Mouse (Mus musculus) hindlimb bud, embryonic 11.5 days (tissue): ENCODE measurements at regions not wholly inside any gene's neighbourhood (a gene's known extent, or its start where the extent isn't known, plus 50 kb on each side); places are given as distances from the start of the nearest gene placed in this dataset.
"Not testable (repeated sequence)": the region's sequence is repeated elsewhere in the genome, so short reads cannot be mapped to it uniquely, and the experiment has no call there.

Source experiments
- DNase-seq: peaks from one replicate; pipeline ENCODE4 v3.0.0-alpha.2; 2012; ENCODE audit warnings: low read depth, low spot score; ENCODE audit errors: extremely low spot score

DNA sequence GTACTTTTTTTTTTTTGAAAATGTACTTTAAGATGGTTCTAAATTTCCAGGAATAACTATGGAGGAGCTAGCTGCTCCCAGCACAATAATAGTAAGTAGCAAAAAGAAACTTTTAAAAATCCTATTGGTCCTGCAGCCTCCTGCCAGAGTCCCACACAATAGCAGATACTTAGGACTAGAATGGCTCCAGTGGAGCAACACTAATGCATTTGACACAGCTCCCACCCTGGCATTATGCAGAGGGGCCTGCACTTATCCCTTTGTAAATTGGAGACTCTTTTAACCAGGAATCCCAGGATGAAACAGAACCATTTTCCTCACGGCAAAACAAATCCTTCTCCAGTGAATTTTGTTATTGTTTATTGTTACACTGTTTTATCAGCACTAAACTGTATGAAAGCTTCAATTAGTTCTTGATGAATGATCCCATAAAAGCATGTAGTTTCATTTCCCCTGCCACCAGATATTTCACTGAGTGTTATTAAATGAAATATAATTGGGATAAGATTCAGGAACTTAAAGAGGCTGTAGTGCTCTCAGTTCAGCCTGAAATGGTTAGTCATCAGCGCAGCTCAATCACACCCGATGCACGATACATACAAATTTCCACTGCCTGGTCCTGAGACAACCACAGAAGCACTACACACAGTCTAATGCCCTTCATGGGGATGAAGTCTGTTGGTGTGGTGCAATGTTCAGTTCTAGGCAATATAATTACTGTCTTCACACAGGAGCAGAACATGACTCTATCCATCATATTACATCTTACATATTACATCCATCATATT is 708.6 kb upstream of the Mms22l start:
- no peak for DNase-seq

DNA sequence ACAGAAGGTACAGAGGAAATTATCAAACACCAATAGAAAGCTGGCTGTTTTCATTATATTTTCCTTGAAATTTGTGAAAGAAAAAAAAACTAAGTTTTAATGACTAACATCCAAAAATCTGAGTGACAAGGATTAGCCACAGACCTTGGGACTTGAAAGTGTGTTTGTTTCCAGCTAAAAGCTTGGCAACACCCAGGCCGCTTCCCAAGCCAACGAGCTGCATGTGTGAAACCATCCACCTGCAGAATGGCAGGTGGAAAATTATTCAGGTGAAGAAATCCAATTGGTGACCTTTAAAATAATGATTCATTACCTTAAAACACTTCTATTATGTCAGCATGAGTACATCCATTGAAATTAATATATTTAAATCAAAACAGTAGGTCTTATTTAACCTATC is 672.7 kb upstream of the Mms22l start:
- no peak for DNase-seq

DNA sequence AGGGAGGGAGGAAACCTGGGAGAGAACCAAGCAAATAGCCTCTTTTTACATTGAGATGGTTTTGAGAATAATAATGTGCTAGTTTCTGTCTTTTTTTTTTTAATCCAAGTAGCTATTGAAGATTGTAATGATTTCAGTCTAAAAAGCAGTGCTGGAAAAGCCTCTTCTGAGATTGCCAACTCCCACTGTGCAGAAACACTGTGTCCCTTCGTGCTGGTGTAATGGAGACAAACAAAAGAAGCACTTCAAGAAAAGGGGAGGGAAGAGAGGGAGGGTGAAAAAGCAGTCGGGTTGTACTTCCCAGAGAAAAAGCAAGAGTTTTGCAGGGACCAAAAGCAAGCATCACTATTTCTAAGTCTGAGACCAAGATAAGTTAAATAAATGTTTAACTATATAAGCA is 669.4 kb upstream of the Mms22l start:
- DNase-seq = no peak

DNA sequence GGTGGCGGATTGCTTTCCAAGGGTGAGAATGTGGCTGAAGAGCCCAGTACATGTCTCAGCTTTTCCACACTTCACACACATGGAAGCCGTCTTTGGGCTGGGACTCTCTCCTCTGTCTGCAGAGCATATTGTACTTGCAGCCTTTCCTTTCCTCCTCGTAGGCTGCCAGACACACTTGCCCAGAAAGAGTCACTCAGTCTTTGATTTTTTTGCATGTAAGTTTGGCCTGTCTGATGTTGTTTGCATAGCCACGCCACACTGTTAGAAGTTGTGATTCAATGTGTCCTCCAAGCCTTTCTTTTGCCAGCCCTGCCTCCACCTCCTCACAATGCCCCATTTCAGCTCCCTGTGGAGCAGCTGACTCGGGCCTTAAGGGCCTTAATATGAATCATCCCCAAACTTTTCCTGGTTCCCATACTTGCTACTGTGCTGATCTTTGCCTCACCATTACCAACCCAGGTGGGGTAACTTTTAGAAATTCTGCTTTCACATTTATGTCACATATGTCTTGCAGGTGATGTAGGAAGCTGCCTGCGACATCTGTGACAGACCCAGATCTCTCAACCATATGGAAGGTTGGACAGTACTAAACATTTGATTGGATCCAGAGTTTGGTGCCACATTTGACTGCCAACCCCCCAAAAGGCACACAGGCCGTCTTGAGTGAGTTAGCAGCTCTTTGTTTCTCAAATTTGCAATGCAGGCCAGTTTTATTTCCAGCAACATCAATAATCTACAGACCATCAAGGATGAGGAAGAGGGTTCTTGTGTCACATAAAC is 663.7 kb upstream of the Mms22l start:
- no peak for DNase-seq

DNA sequence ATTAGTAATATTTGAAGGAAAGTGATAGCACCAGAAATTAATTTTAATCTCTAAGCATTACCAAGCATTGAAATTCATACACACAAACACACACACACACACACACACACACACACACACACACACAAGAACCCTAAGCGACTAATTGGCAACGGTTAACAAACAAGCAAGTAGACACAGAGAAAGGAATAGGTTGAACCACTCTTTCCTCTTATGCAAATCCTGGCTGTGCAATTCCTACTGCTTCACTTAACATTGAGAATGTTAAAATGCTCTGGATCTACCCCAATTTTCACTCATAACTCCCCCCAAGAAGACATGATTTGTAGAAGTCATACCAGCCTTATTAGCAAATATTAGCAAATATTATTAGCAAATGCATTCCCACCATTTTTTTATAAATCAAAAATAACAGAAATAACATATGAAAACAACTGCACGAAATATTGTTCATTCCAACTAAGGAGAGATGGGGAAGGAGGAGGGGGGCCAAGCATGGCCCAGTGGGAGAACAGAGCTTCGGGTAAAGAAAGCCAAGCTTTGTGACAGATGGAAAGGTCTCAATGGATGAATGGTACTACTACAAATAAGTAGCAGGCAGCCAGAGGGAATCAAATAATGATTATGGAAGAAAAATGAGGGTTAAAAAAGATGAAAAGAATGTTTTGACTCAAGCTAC is 652.5 kb upstream of the Mms22l start:
- no peak for DNase-seq

DNA sequence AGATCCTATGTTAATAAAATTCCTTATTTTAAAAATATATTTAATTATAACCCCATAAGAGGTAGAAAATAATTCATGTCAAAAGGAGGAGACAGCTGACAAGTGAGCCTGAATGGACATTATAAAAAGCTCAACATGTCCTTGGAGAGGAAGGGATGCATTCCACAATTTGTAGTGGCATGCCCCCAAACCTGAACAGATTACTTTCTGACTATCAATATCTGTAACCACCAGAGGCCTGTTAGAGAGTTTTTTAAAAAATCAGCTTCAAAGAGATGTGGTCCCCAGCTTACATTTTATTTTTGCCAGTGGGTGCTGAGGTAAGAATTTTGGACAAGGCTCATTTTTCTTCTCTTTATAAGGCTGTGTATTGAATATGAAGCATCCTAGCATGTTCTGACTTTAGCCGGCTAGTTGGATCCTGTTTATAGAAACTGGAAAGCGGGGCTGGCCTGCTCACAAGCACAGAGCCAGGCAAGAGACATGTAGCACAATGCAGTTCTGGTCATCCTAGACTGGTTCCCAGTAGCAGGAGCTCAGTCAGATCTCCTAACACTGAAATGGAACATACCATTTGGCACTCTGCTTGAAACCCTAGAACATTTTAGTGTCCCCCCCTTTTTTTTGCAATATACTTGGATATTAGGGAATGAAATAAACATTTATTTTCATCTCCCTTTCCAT is 651.8 kb upstream of the Mms22l start:
- no peak for DNase-seq

DNA sequence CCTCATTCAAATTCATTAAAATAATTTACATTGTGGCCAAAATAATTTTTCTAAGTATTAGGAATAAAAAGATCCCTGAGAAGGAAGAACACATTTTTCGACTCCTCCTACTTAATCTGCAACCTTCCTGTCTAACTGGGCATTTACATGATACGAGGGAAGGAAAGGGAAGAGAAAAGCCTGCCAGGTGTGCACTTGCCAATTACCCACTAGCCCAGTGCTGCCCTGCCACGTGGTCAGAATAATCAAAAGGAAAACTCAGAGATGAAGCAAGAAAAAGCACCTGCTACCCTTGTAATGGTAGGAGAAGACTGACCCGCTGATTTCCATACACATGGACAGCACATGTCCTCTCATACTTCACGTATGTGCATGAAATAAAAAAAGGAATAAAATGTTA is 651.0 kb upstream of the Mms22l start:
- DNase-seq = no peak

DNA sequence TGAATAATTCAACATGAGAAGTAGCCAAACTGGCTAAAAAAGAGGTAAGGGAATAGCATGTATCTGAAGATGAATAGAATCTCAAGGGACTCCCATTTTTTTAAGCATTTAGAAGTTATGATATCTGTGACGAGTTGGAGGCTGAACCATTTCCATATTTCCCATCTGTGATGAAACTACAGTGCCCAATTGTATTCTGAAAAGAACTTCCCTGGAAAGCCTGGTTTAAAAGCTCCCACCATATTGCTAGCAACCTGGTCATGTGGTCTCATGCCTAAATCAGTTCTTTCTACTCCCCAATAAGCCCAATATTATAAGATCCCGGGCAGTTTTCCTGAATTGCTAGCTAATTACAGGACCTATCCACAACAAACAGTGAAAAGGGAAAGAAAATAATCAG is 645.6 kb upstream of the Mms22l start:
- no peak for DNase-seq

DNA sequence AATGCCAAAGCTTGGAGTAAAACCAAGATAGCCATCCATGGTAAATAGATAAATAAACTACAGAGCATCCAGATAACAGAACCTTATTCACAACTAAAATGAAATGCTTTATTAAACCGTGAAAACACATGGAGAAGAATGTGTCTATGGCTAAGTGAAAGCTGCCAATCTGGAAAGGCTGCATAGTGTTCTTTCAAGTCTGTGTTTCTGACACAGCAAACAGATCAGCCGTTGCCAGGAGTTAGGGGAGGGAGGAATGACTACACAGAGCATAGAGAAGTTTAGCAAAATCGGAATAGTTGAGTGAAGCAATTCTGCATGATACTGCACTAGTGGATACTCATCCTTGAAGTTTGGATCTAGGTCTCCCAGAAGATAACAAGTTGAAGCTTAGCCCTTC is 633.8 kb upstream of the Mms22l start:
- DNase-seq = no peak

DNA sequence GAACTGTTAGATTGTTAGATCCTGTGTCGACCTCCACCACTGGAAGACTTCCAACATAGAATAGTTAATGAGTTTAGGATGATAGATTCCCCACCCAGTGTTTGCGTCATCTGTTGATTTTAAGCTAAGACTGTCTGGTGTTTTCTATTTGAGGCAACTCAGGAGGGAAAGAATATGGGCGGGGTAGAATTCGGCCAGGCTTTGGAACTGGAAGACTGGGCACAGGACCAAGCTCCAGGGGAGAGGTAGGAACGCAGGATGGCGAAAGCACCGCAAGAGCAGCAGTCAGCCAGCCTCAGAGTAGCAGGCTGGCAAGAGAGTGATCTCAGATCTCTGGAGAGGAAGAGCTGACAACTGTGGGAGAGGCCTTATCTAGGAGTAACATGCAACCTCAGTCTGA is 616.2 kb upstream of the Mms22l start:
- DNase-seq = no peak

DNA sequence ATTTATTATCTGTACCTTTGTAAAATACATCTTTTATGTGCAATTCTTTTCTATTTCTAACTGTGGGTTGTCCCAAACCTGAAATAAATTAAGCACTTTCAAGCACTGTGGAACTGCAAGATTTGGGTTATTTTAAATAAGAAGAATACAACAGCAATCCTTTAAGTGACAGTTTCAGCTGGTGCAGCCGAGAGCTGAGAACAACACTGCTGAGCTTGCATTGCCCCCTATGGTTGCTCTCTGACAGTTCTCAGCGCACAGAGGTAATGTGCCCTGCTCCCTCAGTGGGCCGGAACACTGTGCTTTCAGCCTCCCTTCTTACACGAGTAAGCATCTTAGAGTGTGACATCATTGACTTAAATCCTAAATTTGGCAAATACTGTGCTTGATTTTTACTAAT is 582.9 kb upstream of the Mms22l start:
- no peak for DNase-seq

DNA sequence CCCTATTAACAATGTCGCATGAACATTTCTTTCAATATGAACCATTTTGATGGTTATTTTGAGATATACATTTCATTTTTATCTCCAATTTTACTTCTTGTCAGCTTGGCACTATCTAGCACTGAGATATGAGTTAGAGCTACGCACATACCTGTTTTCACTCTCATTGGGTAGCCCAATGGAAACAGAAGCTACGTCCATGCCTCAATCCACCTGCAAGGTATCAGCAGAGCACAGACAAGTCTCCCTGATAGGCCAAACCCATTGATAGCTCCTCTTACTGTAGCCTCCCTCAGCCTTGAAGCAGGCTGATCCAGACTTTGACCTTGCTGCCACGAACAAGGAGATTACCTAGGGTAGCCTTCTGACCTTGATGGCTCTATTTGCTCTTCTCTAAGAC is 582.4 kb upstream of the Mms22l start:
- DNase-seq = no peak

DNA sequence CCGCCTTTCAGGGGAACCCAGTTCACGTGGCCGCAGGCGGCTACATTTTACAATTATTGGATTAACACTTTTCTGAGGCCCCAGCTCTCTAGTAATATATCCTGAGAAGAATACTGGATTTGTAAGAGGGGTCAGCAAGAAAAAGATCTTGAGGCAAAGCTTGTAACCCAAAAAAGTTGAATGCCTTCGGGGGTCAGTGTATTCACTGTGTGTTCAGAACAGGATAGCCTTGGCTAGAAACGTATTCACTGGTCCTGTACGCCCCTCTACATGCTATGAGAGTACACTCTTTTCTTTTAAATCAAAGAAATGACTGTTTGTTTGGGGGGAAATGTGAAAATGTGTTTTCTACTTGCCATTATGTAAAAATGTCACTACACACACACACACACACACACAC is 581.8 kb upstream of the Mms22l start:
- no peak for DNase-seq

DNA sequence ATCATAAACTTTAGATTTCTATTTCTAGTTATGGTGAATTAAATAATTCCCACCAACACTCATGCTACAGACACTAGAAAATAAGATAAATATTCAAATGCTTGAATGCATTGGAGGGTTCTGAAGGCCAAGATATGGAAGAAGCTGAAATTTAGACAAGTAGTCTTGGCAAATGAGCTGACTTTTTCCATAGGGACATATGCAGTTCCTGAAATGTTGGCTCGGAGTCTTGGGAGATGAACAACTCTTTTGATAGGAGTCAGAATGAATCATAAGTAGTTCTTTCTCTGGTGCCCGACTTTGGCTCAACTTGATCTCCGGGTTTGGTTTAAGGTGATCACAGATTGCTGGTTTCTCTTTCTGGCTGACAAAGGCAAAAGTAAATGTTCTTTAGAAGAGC is 574.7 kb upstream of the Mms22l start:
- DNase-seq = no peak

DNA sequence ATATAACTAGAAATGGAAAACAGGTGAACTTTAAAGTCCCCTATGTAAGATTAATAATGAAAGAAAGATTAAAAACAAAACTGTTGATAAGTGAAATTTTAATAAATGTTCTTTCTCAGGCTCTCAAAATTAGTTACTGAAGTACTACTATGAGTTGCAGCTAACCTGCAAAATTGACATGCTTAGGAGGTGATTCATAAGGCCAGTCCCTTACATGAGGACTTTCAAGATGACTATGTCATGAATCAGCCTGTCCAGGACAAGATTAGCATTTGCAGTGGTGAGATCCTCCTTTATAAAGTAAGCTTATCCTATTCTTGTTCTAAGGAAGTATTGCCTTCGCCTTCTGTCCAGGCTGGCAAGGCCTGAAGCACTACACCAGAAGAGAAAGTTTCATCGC is 542.1 kb upstream of the Mms22l start:
- no peak for DNase-seq

DNA sequence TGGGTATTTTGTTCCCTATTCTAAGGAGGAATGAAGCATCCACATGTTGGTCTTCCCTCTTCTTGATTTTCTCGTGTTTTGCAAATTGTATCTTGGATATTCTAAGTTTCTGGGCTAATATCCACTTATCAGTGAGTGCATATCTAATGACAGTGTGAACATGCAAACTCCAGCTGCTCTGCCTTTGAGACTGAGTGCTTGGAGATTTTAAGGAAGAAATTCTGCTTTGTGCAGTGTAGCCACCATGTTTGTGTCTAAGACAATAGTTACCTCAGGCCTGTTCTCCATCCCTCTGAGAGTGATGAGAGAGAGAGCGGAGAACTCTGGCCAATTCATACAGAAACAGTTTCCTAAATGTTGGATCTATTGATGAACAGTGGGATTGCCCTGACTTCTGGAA is 514.1 kb upstream of the Mms22l start:
- not testable (repeated sequence) for DNase-seq

DNA sequence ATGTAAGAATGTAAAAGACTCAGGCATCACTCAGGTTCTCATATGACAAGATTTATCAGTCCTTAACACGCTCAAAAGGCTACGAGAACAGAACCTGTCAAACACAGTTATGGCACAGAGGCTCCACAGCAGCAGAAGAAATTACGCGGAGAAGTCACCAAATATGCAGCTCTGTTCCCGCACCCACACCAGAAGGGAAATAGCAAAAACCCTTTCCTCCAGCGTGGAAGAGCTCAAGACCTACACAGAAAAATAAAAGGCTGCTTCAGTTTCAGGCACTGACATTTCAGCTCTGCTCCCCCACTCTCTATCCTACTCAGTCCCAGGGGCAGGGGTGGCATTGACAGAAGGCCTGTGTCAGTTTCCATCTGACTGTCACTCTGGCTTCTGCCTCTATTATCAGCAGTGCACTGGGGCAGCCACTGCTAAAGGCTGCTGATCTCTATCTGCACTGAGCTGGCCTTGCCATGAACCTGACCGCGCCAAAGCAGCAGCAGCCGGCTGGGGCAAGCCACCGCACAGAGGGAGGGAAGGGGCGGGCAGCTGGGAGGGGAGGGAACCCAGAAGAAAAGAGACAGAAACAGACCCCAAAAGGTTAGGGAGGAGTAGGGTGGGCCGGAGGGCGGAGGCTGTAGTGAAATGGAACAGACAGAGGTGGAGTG is 513.3 kb upstream of the Mms22l start:
- DNase-seq = no peak

DNA sequence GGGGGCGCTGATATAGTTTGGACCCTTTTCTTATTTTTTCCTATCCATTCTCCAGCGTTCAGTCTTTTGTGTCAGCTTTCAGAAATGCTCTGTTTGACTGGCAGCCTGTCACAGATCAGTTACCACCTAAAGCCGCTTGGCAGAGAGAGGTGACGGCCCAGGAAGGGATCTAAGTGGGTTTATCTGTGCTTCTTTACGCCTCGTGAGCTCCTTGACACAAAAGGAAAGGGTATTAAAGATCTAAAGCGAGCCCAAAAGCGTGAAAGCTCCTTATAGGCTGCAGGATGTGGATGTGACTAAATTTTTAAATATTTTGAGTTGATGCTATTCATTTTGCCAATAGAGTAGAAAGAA is 512.8 kb upstream of the Mms22l start:
- no peak for DNase-seq

DNA sequence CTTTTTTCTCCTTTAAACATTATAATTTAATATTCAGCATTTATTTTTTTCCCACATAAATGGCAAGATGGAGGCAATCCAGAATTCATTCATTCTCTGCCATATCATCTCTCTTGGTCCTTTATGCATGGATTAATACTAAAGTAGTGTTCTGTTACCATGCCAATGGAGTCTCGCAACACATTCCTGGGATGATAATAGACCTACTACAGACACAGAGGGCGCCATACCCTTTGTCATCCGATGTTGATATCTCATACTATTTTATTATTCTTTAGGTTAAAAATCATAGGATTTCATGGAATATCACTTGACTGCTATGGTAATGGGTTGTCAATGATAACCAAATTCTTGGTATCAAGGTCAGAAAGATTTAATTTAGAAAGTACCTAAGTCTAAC is 512.2 kb upstream of the Mms22l start:
- no peak for DNase-seq

DNA sequence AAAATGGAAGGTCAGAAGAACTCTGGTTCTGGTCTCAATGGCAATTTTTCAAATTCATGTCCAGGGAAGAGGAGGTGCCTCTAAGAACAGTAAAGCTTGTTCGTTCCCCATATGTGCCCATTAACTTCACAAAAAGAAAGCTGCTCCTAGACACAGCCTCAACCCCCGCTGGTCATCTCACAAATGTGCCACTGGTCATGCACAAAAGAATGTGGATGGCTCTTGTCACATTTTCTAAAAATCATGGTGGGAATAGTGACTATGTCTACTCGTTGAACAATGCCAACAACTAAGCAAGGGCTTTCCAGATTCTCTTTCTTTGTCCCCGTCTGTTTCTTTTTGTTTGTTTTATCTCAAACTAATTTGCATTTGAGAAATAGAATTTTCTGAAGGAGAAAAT is 510.3 kb upstream of the Mms22l start:
- no peak for DNase-seq

DNA sequence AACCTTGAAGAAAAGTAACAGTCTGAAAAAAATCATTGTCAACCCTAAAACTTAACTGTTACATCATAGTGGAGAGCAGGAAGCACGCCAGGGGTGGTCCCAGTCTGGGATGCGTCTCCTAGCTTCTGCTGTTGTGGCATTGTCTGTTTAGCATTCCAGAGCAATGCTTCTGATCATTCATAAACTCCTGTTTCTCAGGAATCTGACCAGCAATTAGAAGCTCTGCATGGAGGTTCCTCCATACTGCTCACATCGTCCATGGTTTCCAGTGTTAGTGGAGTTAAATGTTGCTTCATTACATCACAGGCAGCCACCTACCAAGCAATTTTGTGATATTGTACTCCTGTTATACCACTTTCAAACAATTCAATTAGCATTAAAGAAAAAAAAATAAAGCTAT is 502.4 kb upstream of the Mms22l start:
- no peak for DNase-seq
